Mouse (Mus musculus): ENCODE measurements around the gene Rnf217. TPM values are rescaled to one million over a fixed set of nuclear protein-coding genes. Genes with fewer than 3 reads are reported as not detected.

Gene Rnf217
- 5.7 and 7.9 TPM in 2 replicates for total RNA-seq (2014; rRNA removed; ENCODE audit: low replicate concordance)
- 0.60 and 0.70 TPM in 2 replicates for polyA plus RNA-seq (2015; fragmentation: Nextera tagmentation; extraction: Ambion mirVana)

- ATAC-seq (ENCODE audit: insufficient read depth, low read depth) = peak; percentile 75
- under 1% methylated on average over 80 of the region's 106 CpGs for WGBS
These were observed at the start of gene Rnf217 for GRCm38 (mm10) chr10:31609066-31609961. Rnf217 (minus strand) TSS chr10:31609184.

DNA sequence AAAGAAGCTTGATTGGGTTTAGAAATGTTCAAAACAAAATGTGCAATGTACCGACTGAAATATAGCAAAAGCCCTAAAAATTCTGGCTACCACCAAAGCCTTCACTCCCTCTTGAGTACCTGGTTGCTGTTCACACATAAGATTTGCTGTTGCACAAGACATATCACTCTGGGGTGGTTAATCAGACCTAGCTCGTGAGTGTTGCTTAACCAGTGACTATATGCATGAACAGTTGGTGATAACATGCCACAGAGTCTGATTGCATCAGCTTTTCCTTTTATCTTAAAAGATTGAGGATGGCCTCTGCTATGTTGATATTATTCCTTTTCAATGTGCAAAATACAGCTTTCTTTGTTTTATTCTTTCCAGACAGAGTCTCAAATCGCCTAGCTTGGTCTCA is 38.3 kb upstream of the Rnf217 start:
- Histone ChIP-seq H3K27me3 (ENCODE audit: control insufficient read depth, insufficient read depth, low read length) (no peaks in the 10 kb centered on the region), H3K4me3 (ENCODE audit: low read depth, low read length) (no peak overlapping the region), H3K4me1 (ENCODE audit: control insufficient read depth, insufficient read depth) (no peaks in the 10 kb centered on the region), H3K9me3 (replicated peaks; ENCODE audit: control insufficient read depth, low read length) (no peaks in the 10 kb centered on the region), H3K36me3 (replicated peaks; ENCODE audit: control insufficient read depth, insufficient read depth, low read length) (no peaks in the 10 kb centered on the region), H3K9ac (replicated peaks; ENCODE audit: low read depth, low read length) (no peak overlapping the region), H3K4me2 (ENCODE audit: low read depth, low read length) (no peak overlapping the region), H3K27ac (ENCODE audit: low read depth) (no peak overlapping the region)
- DNase-seq (ENCODE audit: low spot score) (no peak), ATAC-seq (ENCODE audit: insufficient read depth, low read depth) (no peak)
- TF ChIP-seq CTCF (IDR thresholded peaks at IDR 0.05; ENCODE audit: low read depth) = no peak
- no peak for TF ChIP-seq EP300 (IDR thresholded peaks at IDR 0.05; ENCODE audit: low read depth)
- 66% methylated on average over 3 of the region's 3 CpGs for WGBS

More at GRCm38 (mm10) chr10:31609066-31609961, at the start of gene Rnf217:
- peak; percentile 70 for DNase-seq (ENCODE audit: low spot score)
- Histone ChIP-seq H3K4me2 (ENCODE audit: low read depth, low read length) (peak within 1 kb of the TSS; percentile 91), H3K4me3 (ENCODE audit: low read depth, low read length) (peak within 1 kb of the TSS; percentile 92), H3K27me3 (ENCODE audit: control insufficient read depth, insufficient read depth, low read length) (no peaks in the 10 kb centered on the region), H3K9me3 (replicated peaks; ENCODE audit: control insufficient read depth, low read length) (no peaks in the 10 kb centered on the region), H3K27ac (ENCODE audit: low read depth) (peak within 1 kb of the TSS; percentile 66), H3K9ac (replicated peaks; ENCODE audit: low read depth, low read length) (peak within 1 kb of the TSS; percentile 89), H3K36me3 (replicated peaks; ENCODE audit: control insufficient read depth, insufficient read depth, low read length) (no peaks in the 10 kb centered on the region), H3K4me1 (ENCODE audit: control insufficient read depth, insufficient read depth) (peaks cover 15% of the 10 kb centered on the region)
- no peak for TF ChIP-seq CTCF (IDR thresholded peaks at IDR 0.05; ENCODE audit: low read depth)
- TF ChIP-seq EP300 (IDR thresholded peaks at IDR 0.05; ENCODE audit: low read depth) = no peak

DNA sequence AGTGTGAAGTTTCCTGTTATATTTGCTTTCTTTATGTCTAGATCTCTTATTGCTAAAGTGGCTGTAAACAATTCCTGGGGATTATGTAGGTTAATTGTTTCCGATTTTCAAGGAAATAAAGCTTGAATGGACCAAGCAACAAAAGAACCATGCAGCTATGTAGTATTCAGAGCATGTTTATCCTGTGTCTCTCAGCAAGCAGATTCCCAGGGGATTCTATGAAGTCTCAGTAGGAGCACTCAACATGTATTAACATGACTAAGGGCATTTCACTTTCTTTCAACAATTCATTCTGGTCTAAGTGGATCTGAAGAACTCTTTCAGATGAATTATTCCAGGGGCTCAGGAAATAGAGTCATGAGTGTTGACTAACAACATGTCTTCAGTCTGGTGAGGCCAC is 37.1 kb upstream of the Rnf217 start:
- DNase-seq (ENCODE audit: low spot score) (no peak), ATAC-seq (ENCODE audit: insufficient read depth, low read depth) (no peak)
- Histone ChIP-seq H3K27ac (ENCODE audit: low read depth) (no peak overlapping the region), H3K4me1 (ENCODE audit: control insufficient read depth, insufficient read depth) (no peaks in the 10 kb centered on the region), H3K9me3 (replicated peaks; ENCODE audit: control insufficient read depth, low read length) (no peaks in the 10 kb centered on the region), H3K27me3 (ENCODE audit: control insufficient read depth, insufficient read depth, low read length) (no peaks in the 10 kb centered on the region), H3K4me2 (ENCODE audit: low read depth, low read length) (no peak overlapping the region), H3K9ac (replicated peaks; ENCODE audit: low read depth, low read length) (no peak overlapping the region), H3K4me3 (ENCODE audit: low read depth, low read length) (no peak overlapping the region), H3K36me3 (replicated peaks; ENCODE audit: control insufficient read depth, insufficient read depth, low read length) (no peaks in the 10 kb centered on the region)
- WGBS = 38% methylated on average over 1 of the region's 1 CpGs
- TF ChIP-seq EP300 (IDR thresholded peaks at IDR 0.05; ENCODE audit: low read depth) (no peak), CTCF (IDR thresholded peaks at IDR 0.05; ENCODE audit: low read depth) (no peak)

DNA sequence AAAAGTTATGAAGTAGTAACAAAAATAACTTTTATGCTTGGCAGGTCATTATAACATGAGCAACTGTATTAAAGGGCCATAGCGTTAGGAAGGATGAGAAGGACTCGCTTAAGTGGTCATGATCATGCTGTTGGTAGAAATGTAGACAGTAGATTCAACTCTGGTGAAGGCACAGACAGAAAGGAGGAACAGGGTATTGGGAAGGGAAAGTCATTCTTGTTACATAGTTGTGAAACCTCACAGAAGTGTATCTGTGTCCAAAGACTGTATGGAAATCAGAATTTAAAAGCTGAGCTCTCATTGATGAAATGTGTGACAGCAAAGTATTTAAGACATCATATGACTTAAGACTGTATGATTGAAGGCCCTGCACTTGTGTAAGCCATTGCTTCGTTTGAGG is 26.1 kb upstream of the Rnf217 start:
- DNase-seq (ENCODE audit: low spot score) (no peak), ATAC-seq (ENCODE audit: insufficient read depth, low read depth) (no peak)
- Histone ChIP-seq H3K27me3 (ENCODE audit: control insufficient read depth, insufficient read depth, low read length) (no peaks in the 10 kb centered on the region), H3K27ac (ENCODE audit: low read depth) (no peak overlapping the region), H3K4me3 (ENCODE audit: low read depth, low read length) (no peak overlapping the region), H3K4me2 (ENCODE audit: low read depth, low read length) (no peak overlapping the region), H3K4me1 (ENCODE audit: control insufficient read depth, insufficient read depth) (no peaks in the 10 kb centered on the region), H3K36me3 (replicated peaks; ENCODE audit: control insufficient read depth, insufficient read depth, low read length) (no peaks in the 10 kb centered on the region), H3K9me3 (replicated peaks; ENCODE audit: control insufficient read depth, low read length) (no peaks in the 10 kb centered on the region), H3K9ac (replicated peaks; ENCODE audit: low read depth, low read length) (no peak overlapping the region)
- WGBS = 77% methylated on average over 3 of the region's 3 CpGs
- TF ChIP-seq EP300 (IDR thresholded peaks at IDR 0.05; ENCODE audit: low read depth) (no peak), CTCF (IDR thresholded peaks at IDR 0.05; ENCODE audit: low read depth) (no peak)

GRCm38 (mm10) chr10:31632005-31632404 is 23.0 kb upstream of the Rnf217 start:
- TF ChIP-seq EP300 (IDR thresholded peaks at IDR 0.05; ENCODE audit: low read depth) (no peak), CTCF (IDR thresholded peaks at IDR 0.05; ENCODE audit: low read depth) (no peak)
- WGBS = 79% methylated on average over 1 of the region's 1 CpGs
- DNase-seq (ENCODE audit: low spot score) = no peak
- Histone ChIP-seq H3K27ac (ENCODE audit: low read depth) (no peak overlapping the region), H3K4me1 (ENCODE audit: control insufficient read depth, insufficient read depth) (no peaks in the 10 kb centered on the region), H3K27me3 (ENCODE audit: control insufficient read depth, insufficient read depth, low read length) (no peaks in the 10 kb centered on the region), H3K4me3 (ENCODE audit: low read depth, low read length) (no peak overlapping the region), H3K9me3 (replicated peaks; ENCODE audit: control insufficient read depth, low read length) (no peaks in the 10 kb centered on the region), H3K36me3 (replicated peaks; ENCODE audit: control insufficient read depth, insufficient read depth, low read length) (no peaks in the 10 kb centered on the region), H3K9ac (replicated peaks; ENCODE audit: low read depth, low read length) (no peak overlapping the region), H3K4me2 (ENCODE audit: low read depth, low read length) (no peak overlapping the region)
- no peak for ATAC-seq (ENCODE audit: insufficient read depth, low read depth)
